Mouse (Mus musculus) fat pad, adult 2 months (tissue): Measurements from ENCODE around the gene Gm13128.
"Not testable (repeated sequence)": the region's sequence is repeated elsewhere in the genome, so short reads cannot be mapped to it uniquely, and the experiment has no call there.

Source experiments
- DNase-seq: peaks from one replicate; pipeline ENCODE4 v3.0.0-alpha.2; 2011; ENCODE audit warnings: low read depth, low spot score; ENCODE audit errors: extremely low read depth

The Gm13128 gene

DNA sequence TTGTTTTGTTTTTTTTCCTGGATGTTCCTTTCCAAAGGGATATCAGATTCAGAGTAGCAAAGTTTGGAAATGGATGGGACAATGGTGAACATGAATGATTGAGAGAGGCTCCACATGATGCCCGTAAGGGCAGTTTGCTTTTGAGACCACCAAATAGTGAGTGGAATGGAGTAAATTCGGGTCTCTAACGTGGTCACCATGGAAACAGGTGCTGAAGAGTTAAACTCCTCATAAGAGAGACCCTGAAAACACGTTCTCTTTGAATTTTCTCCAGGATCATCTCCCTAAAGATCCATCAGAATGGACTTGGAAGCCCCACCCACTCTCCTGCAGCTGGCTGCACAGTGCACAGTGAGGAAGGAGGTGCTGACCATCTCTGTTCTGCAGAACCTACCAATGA, at the start of gene Gm13128:
Gene Gm13128 (plus strand): TSS at position 301 of the 400 bp plus-strand sequence.
- DNase-seq: not testable (repeated sequence)

- not testable (repeated sequence) for DNase-seq
Measured at GRCm38 (mm10) chr4:144280388-144280787, 49.7 kb upstream of the Gm13128 start, which contains the start of gene Pramel5. Gene Pramel5 (minus strand): TSS chr4:144280488.

GRCm38 (mm10) chr4:144299414-144299813, 30.6 kb upstream of the Gm13128 start:
- DNase-seq: not testable (repeated sequence)

GRCm38 (mm10) chr4:144312666-144313460, 17.2 kb upstream of the Gm13128 start:
- DNase-seq: not testable (repeated sequence)

GRCm38 (mm10) chr4:144335856-144336255, 5.8 kb downstream of the Gm13128 start:
- DNase-seq: not testable (repeated sequence)

GRCm38 (mm10) chr4:144357642-144358041, 27.6 kb downstream of the Gm13128 start, which contains the start of gene Gm13119:
Gene Gm13119 (plus strand): TSS chr4:144357942.
- DNase-seq: not testable (repeated sequence)

DNA sequence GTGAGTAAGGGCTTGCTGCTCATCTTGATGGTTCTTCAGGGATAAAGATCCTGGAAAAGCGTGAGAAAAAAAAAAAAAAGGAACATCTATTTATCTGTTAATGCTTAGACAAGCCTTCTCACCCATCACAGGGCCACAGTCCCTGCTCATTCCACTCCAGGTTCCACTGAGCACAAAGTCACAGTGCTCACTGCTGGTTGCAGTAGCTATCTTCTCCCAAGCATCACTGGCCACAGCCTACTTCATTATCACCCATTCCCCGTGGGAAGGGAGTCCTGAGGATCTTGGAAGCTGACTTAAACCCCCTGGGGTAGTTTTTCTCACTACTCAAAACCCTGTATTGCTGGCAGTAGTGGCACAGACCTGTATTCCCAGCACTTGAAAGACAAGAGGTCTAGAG, 47.9 kb downstream of the Gm13128 start, which contains the start of gene Pramef20:
Gene Pramef20 (minus strand): TSS at position 23 of the 400 bp plus-strand sequence.
- DNase-seq: no peak
